Mouse (Mus musculus): ENCODE results near the gene Ppp1r10. TPM values are rescaled to one million over a fixed set of nuclear protein-coding genes. Genes with fewer than 3 reads are reported as not detected.
"Not testable (repeated sequence)": the region's sequence is repeated elsewhere in the genome, so short reads cannot be mapped to it uniquely, and the experiment has no call there.

Gene Ppp1r10
- polyA plus RNA-seq, 1 experiment from 2014 or later = 44.3 TPM

DNA sequence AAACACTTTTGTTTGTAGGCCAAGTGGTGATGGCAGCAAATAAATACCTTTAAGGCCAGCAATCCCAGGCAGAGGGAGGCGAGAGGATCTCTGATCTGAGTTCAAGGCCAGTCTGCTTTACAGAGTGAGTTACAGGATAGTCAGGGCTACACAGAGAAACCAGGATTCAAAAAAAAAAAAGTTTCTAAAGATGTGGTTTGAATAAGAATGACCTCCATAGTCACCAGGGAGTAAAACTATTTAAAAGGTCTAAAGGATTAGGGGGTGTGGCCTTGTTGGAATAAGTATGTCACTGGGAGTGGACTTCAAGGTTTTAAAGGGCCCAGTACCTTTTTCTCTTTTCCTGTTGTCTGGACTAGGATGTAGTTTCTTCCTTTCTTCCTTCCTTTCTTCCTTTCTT is 23.7 kb downstream of the Ppp1r10 start:
- H3K27ac ChIP-seq = no peak overlapping the region
- ATAC-seq (ENCODE audit: insufficient number of reproducible peaks, insufficient read depth, low FRiP score, low TSS enrichment, low read depth) = no peak
- no peaks in the 10 kb centered on the region for H3K27me3 ChIP-seq
- no peaks in the 10 kb centered on the region for H3K9me3 ChIP-seq
- H3K4me2 ChIP-seq = no peak overlapping the region
- WGBS = 44% methylated on average over 1 of the region's 1 CpGs
- H3K9ac ChIP-seq = no peak overlapping the region
- no peaks in the 10 kb centered on the region for H3K36me3 ChIP-seq
- no peaks in the 10 kb centered on the region for H3K4me1 ChIP-seq
- H3K4me3 ChIP-seq = no peak overlapping the region

DNA sequence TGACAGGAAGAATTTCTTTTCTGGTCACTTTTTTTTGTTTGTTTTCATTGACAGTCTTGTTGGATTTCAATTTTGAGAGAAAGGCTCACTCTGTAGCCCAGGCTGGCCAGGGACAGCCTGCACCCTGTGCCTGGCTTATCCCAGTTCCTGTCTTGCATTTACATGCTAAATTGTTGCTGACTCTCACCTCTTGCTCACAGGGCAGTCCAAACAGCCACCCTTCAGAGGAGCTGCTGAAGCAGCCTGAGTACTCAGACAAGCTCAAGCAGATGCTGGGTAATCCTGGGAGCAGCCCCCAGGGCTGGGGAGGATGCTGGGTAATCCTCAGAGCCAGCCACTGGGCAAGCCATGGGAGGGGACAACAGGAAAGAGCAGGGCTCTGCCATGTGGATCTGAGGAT is 34.7 kb downstream of the Ppp1r10 start:
- not testable (repeated sequence) for H3K4me1 ChIP-seq; H3K9ac ChIP-seq; H3K27ac ChIP-seq; H3K4me2 ChIP-seq; H3K9me3 ChIP-seq; ATAC-seq (ENCODE audit: insufficient number of reproducible peaks, insufficient read depth, low FRiP score, low TSS enrichment, low read depth); H3K27me3 ChIP-seq; H3K4me3 ChIP-seq
- peaks cover 10% of the 10 kb centered on the region for H3K36me3 ChIP-seq

DNA sequence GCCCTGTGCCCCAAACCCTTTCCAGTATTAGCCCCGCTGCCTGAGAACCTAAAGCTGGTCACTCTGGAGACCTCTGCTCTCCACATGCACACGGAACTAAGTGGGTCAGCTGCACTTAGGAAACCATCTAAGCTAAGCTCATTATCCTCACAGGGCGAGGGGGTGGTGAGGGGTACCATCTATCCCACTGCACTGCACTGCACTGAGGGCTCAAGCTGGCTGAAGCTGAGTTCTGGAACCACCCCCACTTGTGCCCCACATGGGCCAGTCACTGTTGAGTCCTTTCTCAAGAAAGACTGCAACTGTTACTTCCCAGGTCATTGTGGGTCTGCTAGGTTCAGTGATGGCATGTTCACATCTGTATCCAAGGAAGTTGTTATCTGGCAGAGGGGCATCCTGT is 36.3 kb downstream of the Ppp1r10 start:
- not testable (repeated sequence) for H3K9me3 ChIP-seq; H3K4me2 ChIP-seq; H3K4me3 ChIP-seq; H3K4me1 ChIP-seq; H3K9ac ChIP-seq; H3K27ac ChIP-seq; ATAC-seq (ENCODE audit: insufficient number of reproducible peaks, insufficient read depth, low FRiP score, low TSS enrichment, low read depth); H3K27me3 ChIP-seq
- WGBS = 84% methylated on average over 2 of the region's 3 CpGs
- peaks cover 26% of the 10 kb centered on the region for H3K36me3 ChIP-seq

DNA sequence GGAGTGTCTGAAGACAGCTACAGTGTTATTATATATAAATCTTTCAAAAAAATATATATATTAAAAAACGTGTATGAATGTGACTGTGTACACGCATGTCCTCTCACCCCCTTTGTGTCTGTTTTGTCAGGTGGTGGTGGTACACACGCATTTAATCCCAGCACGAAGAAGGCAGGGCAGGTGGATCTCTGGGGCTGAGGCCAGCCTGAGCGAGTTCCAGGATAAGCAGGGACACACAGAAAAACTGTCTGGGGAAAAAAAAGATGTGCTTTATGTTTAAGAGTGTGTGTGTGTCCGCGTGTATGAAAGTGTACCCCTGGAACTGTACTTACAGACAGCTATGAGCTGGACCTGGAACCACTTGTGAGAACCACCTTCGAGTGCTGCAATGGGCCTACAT is 38.4 kb downstream of the Ppp1r10 start:
- WGBS = 80% methylated on average over 8 of the region's 8 CpGs
- Histone ChIP-seq H3K9me3 (no peaks in the 10 kb centered on the region), H3K4me2 (no peak overlapping the region), H3K4me3 (no peak overlapping the region), H3K9ac (no peak overlapping the region), H3K27me3 (no peaks in the 10 kb centered on the region), H3K4me1 (no peaks in the 10 kb centered on the region), H3K27ac (no peak overlapping the region), H3K36me3 (peaks cover 47% of the 10 kb centered on the region)
- ATAC-seq (ENCODE audit: insufficient number of reproducible peaks, insufficient read depth, low FRiP score, low TSS enrichment, low read depth) = no peak

DNA sequence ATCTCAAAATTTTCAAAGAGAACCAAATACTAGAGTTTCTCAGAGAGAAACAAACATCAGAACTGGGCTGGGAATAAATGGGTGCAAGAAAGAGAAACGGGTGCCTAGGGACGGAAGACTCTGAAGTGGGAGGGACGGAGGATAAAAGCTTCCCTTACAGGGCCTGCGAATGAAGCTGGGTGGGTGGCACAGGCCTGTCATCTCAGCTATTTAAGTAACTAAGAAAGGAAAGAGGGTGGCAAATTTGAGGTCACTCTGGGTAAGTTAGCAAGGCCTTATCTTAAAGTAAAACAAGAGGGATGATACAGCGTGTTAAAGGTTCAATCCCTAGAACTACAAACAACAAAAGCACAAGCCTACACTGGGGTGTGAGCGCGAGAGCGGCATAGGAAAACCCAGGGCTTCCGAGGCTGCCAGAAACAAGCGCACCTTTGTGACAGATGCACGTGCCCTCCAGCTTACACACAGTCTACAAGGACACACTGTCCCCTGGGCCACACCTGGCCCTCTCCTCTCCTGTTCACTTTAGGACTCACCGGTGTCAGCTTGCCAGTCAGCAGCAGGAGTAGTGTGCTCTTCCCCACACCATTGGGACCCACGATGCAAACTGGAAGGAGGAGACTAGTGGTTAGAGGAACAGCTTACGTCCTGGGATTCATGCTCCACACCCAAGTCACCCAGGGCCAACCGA is 42.4 kb downstream of the Ppp1r10 start:
- peaks cover 88% of the 10 kb centered on the region for H3K36me3 ChIP-seq
- H3K4me1 ChIP-seq = no peaks in the 10 kb centered on the region
- no peak overlapping the region for H3K4me2 ChIP-seq
- ATAC-seq (ENCODE audit: insufficient number of reproducible peaks, insufficient read depth, low FRiP score, low TSS enrichment, low read depth) = no peak
- no peak overlapping the region for H3K9ac ChIP-seq
- H3K27ac ChIP-seq = no peak overlapping the region
- H3K4me3 ChIP-seq = no peak overlapping the region
- no peaks in the 10 kb centered on the region for H3K9me3 ChIP-seq
- WGBS = 96% methylated on average over 15 of the region's 15 CpGs
- no peaks in the 10 kb centered on the region for H3K27me3 ChIP-seq

DNA sequence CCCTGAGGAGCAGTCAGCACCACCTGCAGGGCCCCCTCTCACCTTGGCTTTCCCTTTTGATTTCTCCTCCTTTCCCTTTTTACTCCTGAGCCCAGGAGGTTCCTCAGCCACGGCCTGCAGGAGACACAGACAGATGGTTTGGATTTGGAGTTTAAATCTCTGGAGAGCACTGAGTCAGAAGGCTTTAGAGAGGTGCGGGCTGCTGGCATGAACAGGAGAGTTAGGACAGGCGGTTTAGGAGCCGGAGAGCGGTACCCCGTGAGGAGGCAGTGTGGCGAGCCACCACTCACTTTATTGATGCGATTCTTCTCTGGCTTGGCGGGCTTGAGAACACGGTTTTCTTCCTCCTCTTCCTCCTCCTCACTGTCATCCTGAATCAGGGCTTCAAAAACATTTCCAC is 47.0 kb downstream of the Ppp1r10 start:
- no peaks in the 10 kb centered on the region for H3K9me3 ChIP-seq
- no peak overlapping the region for H3K4me2 ChIP-seq
- H3K9ac ChIP-seq = no peak overlapping the region
- 81% methylated on average over 10 of the region's 10 CpGs for WGBS
- H3K4me3 ChIP-seq = no peak overlapping the region
- no peaks in the 10 kb centered on the region for H3K27me3 ChIP-seq
- peaks cover 75% of the 10 kb centered on the region for H3K36me3 ChIP-seq
- ATAC-seq (ENCODE audit: insufficient number of reproducible peaks, insufficient read depth, low FRiP score, low TSS enrichment, low read depth) = no peak
- peaks cover 7% of the 10 kb centered on the region for H3K4me1 ChIP-seq
- no peak overlapping the region for H3K27ac ChIP-seq

DNA sequence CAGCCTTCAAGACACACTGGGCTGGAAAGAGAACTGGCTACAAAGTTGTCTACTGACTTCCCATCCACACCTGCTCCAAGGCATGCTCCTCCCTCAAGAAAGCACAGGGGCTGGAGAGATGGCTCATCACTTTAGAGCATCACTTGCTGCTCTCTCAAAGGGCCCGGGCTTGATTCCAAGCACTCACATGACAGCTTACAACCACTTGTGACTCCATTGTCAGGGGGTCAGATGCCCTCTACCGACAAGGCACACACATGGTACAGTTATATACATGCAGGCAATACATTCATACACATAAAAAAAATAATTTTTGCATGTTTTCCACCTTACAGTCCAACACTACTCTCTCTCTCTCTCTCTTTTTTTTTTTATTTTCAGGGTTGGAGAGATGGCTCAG is 51.4 kb downstream of the Ppp1r10 start:
- Histone ChIP-seq H3K4me2 (no peak overlapping the region), H3K36me3 (peaks cover 38% of the 10 kb centered on the region), H3K4me3 (no peak overlapping the region), H3K4me1 (peaks cover 21% of the 10 kb centered on the region), H3K9me3 (no peaks in the 10 kb centered on the region), H3K9ac (no peak overlapping the region), H3K27me3 (no peaks in the 10 kb centered on the region), H3K27ac (no peak overlapping the region)
- WGBS = 91% methylated on average over 2 of the region's 2 CpGs
- ATAC-seq (ENCODE audit: insufficient number of reproducible peaks, insufficient read depth, low FRiP score, low TSS enrichment, low read depth) = no peak

DNA sequence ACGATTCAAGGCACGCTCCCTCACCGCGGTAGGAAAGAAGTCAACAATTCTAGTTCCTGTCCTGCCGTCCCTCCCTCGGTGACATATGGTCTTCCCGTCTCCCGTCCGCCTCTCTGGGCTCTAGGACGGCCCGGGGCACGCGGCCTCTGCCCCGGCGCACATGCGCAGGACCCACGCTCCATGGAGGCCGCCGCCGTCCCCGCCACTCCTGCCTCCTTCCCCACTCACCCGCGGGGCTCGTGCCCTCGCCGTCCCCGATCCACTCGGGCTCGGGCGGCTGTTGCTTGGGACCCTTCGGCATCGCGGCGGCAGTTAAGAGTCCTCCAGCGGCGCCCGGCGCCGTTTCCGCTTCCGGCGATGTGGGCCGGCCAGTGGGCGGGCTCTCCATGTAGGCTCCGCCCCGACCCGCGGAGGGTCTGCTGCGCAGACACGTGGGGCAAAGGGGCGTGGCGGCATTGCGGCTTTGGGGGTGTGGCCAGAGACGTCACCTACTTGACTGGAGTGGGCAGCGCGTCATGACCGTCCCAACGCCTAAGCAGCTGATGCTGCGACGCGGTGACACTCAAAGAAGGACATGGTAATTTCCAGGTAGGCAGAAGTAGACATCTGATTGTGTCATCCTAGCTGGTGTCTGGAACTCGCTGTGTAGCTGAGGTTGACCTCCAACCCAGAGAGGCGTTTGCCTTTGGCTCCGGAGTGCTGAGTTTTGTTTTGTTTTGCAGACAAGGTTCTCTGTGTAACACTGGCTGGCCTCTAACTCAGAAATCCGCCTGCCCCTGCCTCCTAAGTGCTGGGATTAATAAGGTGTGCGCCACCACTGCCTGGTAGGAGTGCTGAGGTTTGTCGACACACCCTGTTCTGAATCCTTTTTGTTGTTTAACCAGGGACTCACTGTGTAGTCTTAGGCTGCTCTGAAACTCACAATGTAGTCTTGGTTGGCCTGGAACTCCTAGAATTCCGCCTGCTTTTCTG is 53.5 kb downstream of the Ppp1r10 start, which contains the start of gene Abcf1:
Abcf1 (minus strand) TSS at position 344 of the 972 bp plus-strand sequence.
- H3K27ac ChIP-seq = peak within 1 kb of the TSS; percentile 75
- H3K36me3 ChIP-seq = peaks cover 34% of the 10 kb centered on the region
- WGBS = under 1% methylated on average over 66 of the region's 68 CpGs
- H3K4me1 ChIP-seq = peaks cover 21% of the 10 kb centered on the region
- peak within 1 kb of the TSS; percentile 93 for H3K9ac ChIP-seq
- H3K27me3 ChIP-seq = no peaks in the 10 kb centered on the region
- peak within 1 kb of the TSS; percentile 92 for H3K4me3 ChIP-seq
- no peaks in the 10 kb centered on the region for H3K9me3 ChIP-seq
- H3K4me2 ChIP-seq = peak within 1 kb of the TSS; percentile 88
- ATAC-seq (ENCODE audit: insufficient number of reproducible peaks, insufficient read depth, low FRiP score, low TSS enrichment, low read depth) = peak; percentile 92

DNA sequence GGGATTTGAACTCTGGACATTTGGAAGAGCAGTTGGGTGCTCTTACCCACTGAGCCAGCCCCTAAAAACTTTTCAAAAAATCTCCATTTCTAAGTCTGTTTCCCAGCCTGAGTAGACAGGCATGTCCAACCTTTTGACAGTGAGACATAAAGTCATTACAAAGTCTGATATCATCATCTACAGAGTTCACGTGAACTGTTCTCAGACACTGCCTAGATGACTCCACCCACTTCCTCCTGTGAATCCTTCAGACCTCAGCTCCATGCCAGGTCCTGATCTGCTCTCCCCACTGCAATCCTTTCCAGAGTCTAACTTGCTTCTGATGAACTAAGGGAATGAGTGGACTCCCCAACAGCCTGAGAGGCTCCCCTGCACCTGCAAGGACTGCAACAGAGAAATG is 55.9 kb downstream of the Ppp1r10 start:
- Histone ChIP-seq H3K9ac (no peak overlapping the region), H3K9me3 (no peaks in the 10 kb centered on the region), H3K36me3 (peaks cover 34% of the 10 kb centered on the region), H3K4me1 (peaks cover 21% of the 10 kb centered on the region), H3K4me2 (no peak overlapping the region), H3K27ac (no peak overlapping the region), H3K27me3 (no peaks in the 10 kb centered on the region), H3K4me3 (no peak overlapping the region)
- no peak for ATAC-seq (ENCODE audit: insufficient number of reproducible peaks, insufficient read depth, low FRiP score, low TSS enrichment, low read depth)
- WGBS = 63% methylated on average over 1 of the region's 1 CpGs

DNA sequence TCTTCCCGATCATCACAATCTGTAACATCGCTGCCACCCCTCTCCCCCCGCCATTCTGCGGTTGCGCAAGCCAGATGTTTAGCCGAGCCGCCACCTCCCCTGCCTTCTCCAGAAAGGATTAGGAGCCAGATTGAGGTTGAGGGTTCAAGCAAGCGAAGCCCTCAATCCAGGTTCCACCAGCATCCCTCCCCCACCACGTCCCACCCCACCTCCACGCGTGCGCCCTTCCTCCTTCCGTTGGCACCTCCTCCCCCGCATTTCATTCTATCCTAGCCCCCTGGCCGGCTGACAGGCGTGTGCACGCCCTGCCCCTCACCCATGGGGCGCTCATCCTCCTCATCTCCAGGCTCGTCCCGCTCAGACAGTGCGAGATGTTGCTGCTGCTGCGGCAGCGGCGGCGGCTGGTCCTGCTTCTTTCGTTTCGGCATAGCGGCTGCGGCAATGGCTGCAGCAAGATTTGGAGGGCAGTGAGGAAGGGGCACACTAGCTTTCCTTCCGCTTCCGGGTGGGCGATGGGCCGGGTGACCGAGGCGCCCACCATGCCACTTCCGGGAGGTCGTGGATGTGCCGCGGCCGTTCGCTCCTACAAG is 62.7 kb downstream of the Ppp1r10 start:
- Histone ChIP-seq H3K4me2 (peak overlapping the region; percentile 83), H3K9ac (peak overlapping the region; percentile 91), H3K4me3 (peak overlapping the region; percentile 97), H3K27ac (peak overlapping the region; percentile 97), H3K9me3 (no peaks in the 10 kb centered on the region), H3K27me3 (no peaks in the 10 kb centered on the region), H3K36me3 (peaks cover 46% of the 10 kb centered on the region), H3K4me1 (peaks cover 20% of the 10 kb centered on the region)
- WGBS = under 1% methylated on average over 41 of the region's 41 CpGs
- ATAC-seq (ENCODE audit: insufficient number of reproducible peaks, insufficient read depth, low FRiP score, low TSS enrichment, low read depth) = peak; percentile 61

DNA sequence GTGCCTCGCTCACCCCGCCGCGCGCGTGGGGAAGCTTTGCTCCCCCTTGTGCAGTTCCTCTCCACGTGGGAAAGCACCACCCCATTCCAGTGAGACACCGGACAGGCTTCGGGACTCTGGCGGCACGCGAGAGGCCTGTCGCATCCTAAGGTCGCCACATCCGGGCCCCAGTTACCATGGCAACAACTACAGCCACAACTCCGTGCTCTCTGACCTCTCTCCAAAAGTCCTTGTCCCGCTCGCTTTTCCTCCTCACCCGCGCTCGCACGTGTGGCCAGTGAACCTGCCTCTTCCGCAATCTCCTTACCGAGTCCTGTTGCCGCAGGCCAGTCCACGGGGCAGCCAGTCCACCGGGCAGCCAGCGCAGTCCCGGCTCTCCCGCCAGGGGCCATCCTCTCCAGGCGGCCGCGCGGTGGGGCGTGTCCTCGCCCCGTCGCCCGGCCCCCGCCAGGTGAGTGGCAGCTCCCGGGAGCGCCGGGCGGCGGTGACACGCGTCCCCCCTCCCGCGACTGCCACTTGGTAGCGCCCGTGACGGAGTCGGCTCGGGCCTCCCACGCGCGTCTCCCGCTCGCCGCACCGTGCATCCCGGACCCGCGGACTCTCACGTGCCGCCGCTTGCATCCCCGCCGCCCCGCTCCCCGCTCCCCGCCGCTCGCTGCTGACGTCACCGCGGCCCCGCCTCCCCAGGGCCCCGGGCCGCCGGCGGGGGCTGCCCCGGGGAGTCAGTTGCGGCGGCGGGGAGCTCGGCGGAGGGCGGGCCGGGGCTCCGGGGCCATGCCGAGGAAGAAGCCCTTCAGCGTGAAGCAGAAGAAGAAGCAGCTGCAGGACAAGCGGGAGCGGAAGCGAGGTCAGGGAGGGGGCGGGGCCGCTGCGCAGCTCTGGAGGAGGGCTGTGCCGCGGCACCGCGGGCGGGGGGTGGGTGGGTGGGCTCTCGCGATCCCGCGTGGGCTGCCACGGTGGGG is 63.4 kb downstream of the Ppp1r10 start, which contains the start of the genes Gnl1 and Prr3:
Gnl1 (plus strand) TSS at position 451 of the 962 bp plus-strand sequence.
Prr3 (minus strand) TSS at position 836 of the 962 bp plus-strand sequence.
- H3K4me2 ChIP-seq = peak within 1 kb of the TSS; percentile 83
- H3K36me3 ChIP-seq = peaks cover 42% of the 10 kb centered on the region
- under 1% methylated on average over 86 of the region's 109 CpGs for WGBS
- peak; percentile 79 for ATAC-seq (ENCODE audit: insufficient number of reproducible peaks, insufficient read depth, low FRiP score, low TSS enrichment, low read depth)
- H3K27ac ChIP-seq = peak within 1 kb of the TSS; percentile 97
- peak within 1 kb of the TSS; percentile 97 for H3K4me3 ChIP-seq
- peaks cover 20% of the 10 kb centered on the region for H3K4me1 ChIP-seq
- no peaks in the 10 kb centered on the region for H3K27me3 ChIP-seq
- H3K9me3 ChIP-seq = no peaks in the 10 kb centered on the region
- peak within 1 kb of the TSS; percentile 91 for H3K9ac ChIP-seq
